Mouse (Mus musculus): ENCODE measurements around the gene Gm5901.

DNA sequence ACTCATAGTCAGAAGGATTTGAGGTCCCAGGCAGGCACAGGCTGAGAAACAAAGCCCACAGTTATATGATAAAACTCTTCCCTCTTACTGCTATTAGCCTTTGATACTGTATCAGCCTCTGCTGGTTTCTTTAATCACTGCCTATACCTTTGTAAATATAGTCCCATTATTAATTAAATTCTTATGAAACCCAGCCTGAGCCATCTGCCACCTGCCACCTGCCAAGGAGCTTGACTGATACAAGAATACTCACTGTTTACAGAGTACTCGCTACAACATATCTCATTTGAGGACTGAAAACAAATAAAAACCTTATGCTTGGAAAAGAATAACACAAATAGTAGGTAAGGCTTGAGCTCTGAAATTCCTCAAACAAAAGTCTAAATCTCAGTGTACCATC lies 19.8 kb downstream of the Gm5901 start:
- TF ChIP-seq GATA1 (IDR thresholded peaks at IDR 0.05; ENCODE audit: low read length) (no peak), TAL1 (IDR thresholded peaks at IDR 0.05; ENCODE audit: low read length) (no peak)

Data from erythroblast, embryonic 14.5 days (primary cell).